Mouse (Mus musculus): Measurements from ENCODE around the gene Nebl.

- TF ChIP-seq POLR2A (IDR thresholded peaks at IDR 0.05; ENCODE audit: low read depth, low read length) (no peak), CTCF (IDR thresholded peaks at IDR 0.05; ENCODE audit: extremely low read depth, insufficient read depth, insufficient read length, insufficient replicate concordance) (no peak)
Measured at GRCm38 (mm10) chr2:17364971-17365548, 366.2 kb downstream of the Nebl start.

All from spleen, adult 2 months (tissue).